In genomic region chr10:70519640-70520099, GRCm38 (mm10) we compare ENCODE assay signal across 9 mouse cellular contexts.
DNase-seq lines count a peak whose midpoint lies in the region; ATAC-seq lines count a peak whose summit lies in the region.
"Had no signal": no experiment of that assay in that cellular context is flagged by ENCODE, and none has a peak within 500 bp of the region (broad histone marks: within the 10 kb centered on the region; RNA-seq: fewer than 3 reads in every experiment).

No protein-coding gene starts in this region.

- peak; percentile 49 for ATAC-seq in kidney, embryonic 16.5 days (ENCODE audit: low FRiP score, low TSS enrichment)
- ATAC-seq in forebrain, embryonic 11.5 days (replicated peaks; ENCODE audit: low FRiP score) = peak; percentile 34
- no peak for ATAC-seq in liver, embryonic 13.5 days (ENCODE audit: low read depth)

- H3K4me3 ChIP-seq in kidney, embryonic 16.5 days (ENCODE audit: low read length) = peak overlapping the region; percentile 49
- peak overlapping the region; percentile 44 for H3K4me3 ChIP-seq in forebrain, embryonic 11.5 days (ENCODE audit: low read depth, low read length)
- H3K4me3 ChIP-seq in liver, embryonic 13.5 days (replicated peaks) = no peak overlapping the region

- no peaks in the 10 kb centered on the region for H3K36me3 ChIP-seq in kidney, embryonic 16.5 days (ENCODE audit: insufficient read depth, low read length)
- H3K36me3 ChIP-seq in forebrain, embryonic 11.5 days (ENCODE audit: control insufficient read depth, insufficient read depth, low read length) = no peaks in the 10 kb centered on the region
- H3K36me3 ChIP-seq in liver, embryonic 13.5 days = no peaks in the 10 kb centered on the region

- DNase-seq in kidney, postnatal 14 days = no peak
- peak; percentile 25 for DNase-seq in NIH3T3 (ENCODE audit: low read depth)
- DNase-seq in forebrain, embryonic 11.5 days (ENCODE audit: low spot score) = no peak
- no peak for DNase-seq in liver, embryonic 13.5 days
- DNase-seq in thymus, postnatal 10 days (ENCODE audit: low spot score in 2 of 2) = no peak
- no peak for DNase-seq in spleen, postnatal 36 days (ENCODE audit: low spot score in 2 of 2)
- DNase-seq in cerebellum, postnatal 4 days (ENCODE audit: low spot score in 2 of 2) = no peak

- peak overlapping the region; percentile 50; the same call in 1 of the 2 replicates for H3K9ac ChIP-seq in kidney, embryonic 16.5 days (replicated peaks; ENCODE audit: low read length)
- peak overlapping the region; percentile 60 for H3K9ac ChIP-seq in forebrain, embryonic 11.5 days (ENCODE audit: low read length)
- no peak overlapping the region for H3K9ac ChIP-seq in liver, embryonic 13.5 days

- H3K27me3 ChIP-seq in kidney, embryonic 16.5 days (ENCODE audit: insufficient read depth, low read length) = no peaks in the 10 kb centered on the region
- peaks cover 2% of the 10 kb centered on the region; the same call in 1 of the 2 replicates for H3K27me3 ChIP-seq in forebrain, embryonic 11.5 days (ENCODE audit: control insufficient read depth, insufficient read depth, low read length)
- H3K27me3 ChIP-seq in liver, embryonic 13.5 days = peaks cover 24% of the 10 kb centered on the region

- no peaks in the 10 kb centered on the region for H3K9me3 ChIP-seq in kidney, embryonic 16.5 days (ENCODE audit: low read length)
- H3K9me3 ChIP-seq in forebrain, embryonic 11.5 days (ENCODE audit: control insufficient read depth, low read length) = no peaks in the 10 kb centered on the region
- no peaks in the 10 kb centered on the region; the same call in 1 of the 2 replicates for H3K9me3 ChIP-seq in liver, embryonic 13.5 days (replicated peaks)

- H3K4me2 ChIP-seq in kidney, embryonic 16.5 days (replicated peaks; ENCODE audit: low read depth, low read length) = peak overlapping the region; percentile 88
- peak overlapping the region; percentile 91 for H3K4me2 ChIP-seq in forebrain, embryonic 11.5 days (ENCODE audit: low read depth, low read length, severe bottlenecking)
- peak overlapping the region; percentile 47; the same call in 1 of the 2 replicates for H3K4me2 ChIP-seq in liver, embryonic 13.5 days

- H3K4me1 ChIP-seq in kidney, embryonic 16.5 days (ENCODE audit: insufficient read depth, low read length) = peaks cover 23% of the 10 kb centered on the region
- H3K4me1 ChIP-seq in forebrain, embryonic 11.5 days (replicated peaks; ENCODE audit: control insufficient read depth, insufficient read depth, low read length) = peaks cover 13% of the 10 kb centered on the region; the same call in 1 of the 2 replicates
- H3K4me1 ChIP-seq in liver, embryonic 13.5 days (replicated peaks) = no peaks in the 10 kb centered on the region

- no peak overlapping the region for H3K27ac ChIP-seq in kidney, embryonic 16.5 days (ENCODE audit: low read length)
- H3K27ac ChIP-seq in forebrain, embryonic 11.5 days (ENCODE audit: low read depth, low read length) = no peak overlapping the region
- no peak overlapping the region for H3K27ac ChIP-seq in liver, embryonic 13.5 days
- H3K27ac ChIP-seq: macrophage had no signal

- WGBS in kidney, embryonic 16.5 days = 9% methylated on average over 14 of the region's 14 CpGs
- 3% methylated on average over 14 of the region's 14 CpGs for WGBS in forebrain, embryonic 11.5 days
- 10% methylated on average over 14 of the region's 14 CpGs for WGBS in liver, embryonic 13.5 days (ENCODE audit: insufficient replicate concordance)
